Mouse (Mus musculus) ovary, postnatal 10 days (tissue): ENCODE data around the gene Elf1.
"Not testable (repeated sequence)": the region's sequence is repeated elsewhere in the genome, so short reads cannot be mapped to it uniquely, and the experiment has no call there.

Source experiments
- DNase-seq: peaks from one replicate; pipeline ENCODE4 v3.0.0; 2022; ENCODE audit warnings: low spot score

Gene Elf1

DNA sequence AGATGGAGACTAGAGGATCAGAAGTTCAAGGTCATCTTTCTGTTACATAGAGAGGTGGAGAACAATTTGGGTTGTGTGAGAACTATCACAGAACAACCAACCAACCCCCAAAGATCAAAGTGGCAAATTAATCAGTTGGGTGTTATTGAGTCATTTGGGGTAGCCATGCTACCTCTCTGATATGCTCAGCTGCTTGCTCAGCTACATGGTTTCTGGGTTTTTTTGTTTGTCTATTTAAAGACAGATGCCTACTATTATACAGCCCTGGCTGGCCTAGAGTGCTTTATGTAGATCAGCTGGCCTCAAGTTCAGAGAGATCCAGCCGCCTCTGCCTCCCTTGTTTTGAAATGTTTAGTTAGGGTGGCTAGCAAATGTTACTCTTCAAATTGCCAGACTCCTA, 40.1 kb downstream of the Elf1 start:
- no peak for DNase-seq

- DNase-seq = no peak
Observed at GRCm38 (mm10) chr14:79521471-79522117, 40.6 kb downstream of the Elf1 start.

DNA sequence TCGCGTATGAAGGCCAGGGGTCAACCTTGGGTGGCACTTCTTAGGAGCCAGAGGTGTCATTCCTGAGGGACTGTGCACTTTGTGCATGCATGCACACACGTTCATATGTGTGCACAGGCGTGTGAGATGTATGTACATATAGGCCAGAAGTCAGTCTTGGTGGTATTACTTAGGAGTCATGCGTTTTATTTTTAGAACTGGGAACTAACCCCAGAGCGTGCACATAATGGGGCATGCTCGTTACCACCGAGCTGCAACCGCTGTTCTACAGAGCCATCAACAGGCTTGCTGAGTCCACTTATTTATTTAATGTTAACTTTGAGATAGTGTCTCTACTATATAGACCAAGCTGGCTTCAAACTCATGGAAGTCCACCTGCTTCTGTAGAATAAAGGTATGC, 41.4 kb downstream of the Elf1 start:
- no peak for DNase-seq

DNA sequence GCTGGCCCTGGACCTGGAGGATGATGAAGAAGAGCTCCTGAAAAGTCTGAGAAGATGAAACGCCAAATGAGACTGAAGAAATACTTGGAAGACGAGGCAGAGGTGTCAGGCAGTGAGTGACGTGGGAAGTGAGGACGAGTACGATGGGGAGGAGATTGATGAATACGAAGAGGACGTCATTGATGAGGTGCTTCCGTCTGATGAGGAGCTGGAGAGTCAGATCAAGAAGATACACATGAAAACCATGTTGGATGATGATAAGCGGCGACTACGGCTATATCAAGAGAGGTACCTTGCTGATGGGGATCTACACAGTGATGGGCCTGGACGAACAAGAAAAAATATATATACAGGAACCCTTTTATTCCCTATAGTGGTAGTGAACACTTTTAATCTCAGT, 45.1 kb downstream of the Elf1 start:
- not testable (repeated sequence) for DNase-seq

GRCm38 (mm10) chr14:79527704-79528103, 46.7 kb downstream of the Elf1 start:
- no peak for DNase-seq

GRCm38 (mm10) chr14:79529581-79530554, 48.9 kb downstream of the Elf1 start:
- no peak for DNase-seq

DNA sequence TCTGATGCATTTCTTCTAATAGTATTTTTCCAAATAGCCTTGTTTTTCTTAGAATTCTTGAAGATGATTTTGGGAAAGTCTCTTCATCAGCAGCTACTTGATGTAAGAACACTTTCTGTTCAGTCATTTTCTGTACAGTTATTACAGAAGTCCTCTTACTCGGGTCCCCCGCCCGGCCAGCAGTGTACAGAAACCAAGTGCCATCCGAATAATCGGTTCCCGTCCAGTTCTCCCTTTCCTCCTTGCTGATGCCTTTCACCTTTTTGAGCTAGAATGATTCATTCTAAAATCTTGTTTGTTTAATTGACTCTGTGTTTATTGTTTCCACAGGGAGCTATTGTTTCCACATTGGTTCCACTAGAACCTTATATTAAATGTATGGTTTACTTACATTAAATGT, 49.8 kb downstream of the Elf1 start:
- no peak for DNase-seq

- DNase-seq = no peak
Observed at GRCm38 (mm10) chr14:79532036-79532776, 51.2 kb downstream of the Elf1 start.

- no peak for DNase-seq
Observed at GRCm38 (mm10) chr14:79533350-79533749, 52.4 kb downstream of the Elf1 start.

DNA sequence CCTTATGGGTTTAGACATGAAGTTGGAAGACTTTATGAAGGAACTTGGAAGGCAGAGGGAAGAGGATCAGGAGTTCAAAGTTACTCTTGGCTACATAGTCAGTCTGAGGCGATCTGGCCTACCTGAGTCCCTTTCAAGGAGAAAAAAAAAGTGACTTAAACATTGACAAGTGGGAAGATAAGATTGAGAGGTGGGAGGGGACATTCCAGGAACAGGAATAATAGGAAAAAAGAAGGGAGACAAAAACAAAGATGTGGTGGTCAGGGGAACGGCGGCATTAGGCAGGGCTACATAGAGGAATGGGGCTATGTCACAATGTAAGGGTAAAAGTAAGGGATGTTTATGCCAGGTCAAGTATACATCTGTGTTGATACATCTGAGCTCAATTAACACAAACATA, 53.2 kb downstream of the Elf1 start:
- DNase-seq = no peak

DNA sequence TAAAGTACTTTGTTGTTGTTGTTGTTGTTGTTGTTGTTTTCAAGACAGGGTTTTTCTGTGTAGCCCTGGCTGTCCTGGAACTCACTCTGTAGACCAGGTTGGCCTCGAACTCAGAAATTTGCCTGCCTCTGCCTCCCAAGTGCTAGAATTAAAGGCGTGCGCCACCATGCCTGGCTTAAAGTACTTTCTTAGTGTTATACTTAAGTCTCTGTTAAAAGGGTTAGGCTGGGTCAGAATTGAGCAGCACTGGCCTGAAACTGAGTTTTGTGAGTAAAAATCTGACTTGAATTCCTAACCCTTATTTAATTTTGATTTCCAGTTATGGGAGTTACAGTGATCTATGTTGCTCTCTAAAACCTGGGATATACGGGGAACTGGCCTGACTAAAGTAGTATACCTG, 53.7 kb downstream of the Elf1 start:
- not testable (repeated sequence) for DNase-seq

- no peak for DNase-seq
Observed at GRCm38 (mm10) chr14:79535318-79535717, 54.3 kb downstream of the Elf1 start.

- no peak for DNase-seq
Observed at GRCm38 (mm10) chr14:79536011-79536410, 55.0 kb downstream of the Elf1 start.

- no peak for DNase-seq
Observed at GRCm38 (mm10) chr14:79536837-79537236, 55.8 kb downstream of the Elf1 start.

DNA sequence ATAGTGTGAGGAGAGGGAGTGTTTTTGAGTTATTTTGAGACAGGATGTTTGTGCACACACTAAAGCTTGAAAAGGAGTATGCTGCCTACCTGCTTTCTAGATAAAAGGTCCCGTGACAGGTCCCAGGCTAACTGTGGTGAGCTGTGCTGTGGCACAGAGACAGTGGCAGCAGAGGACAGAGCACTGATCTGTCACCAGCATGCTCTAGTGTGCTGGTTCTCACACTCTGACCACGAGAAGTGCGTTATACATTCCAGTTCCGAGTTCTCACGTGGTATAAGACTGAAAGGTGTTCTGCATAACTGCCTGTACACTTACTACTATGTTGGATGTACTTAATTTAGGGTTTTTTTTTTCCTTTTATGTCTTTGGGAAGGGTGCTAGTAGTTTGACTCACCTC, 56.5 kb downstream of the Elf1 start:
- no peak for DNase-seq

DNA sequence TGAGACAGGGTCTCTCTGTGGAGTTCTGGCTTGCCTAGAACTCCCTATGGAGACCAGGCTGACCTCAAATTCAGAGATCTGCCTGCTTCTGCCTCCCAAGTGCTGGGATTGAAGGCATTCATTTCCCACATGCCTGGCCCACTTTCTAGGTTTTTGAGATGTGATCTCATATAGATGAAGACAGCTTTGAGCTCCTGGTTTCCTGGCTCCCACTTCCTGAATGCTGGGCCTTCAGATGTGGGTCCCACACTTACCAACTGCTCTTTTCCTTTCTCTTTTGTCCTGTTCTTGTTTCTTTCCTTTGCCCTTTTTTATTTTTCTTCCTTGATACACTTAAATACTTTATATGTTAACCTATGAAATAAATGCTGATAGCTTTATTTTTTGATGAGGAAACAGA, 56.9 kb downstream of the Elf1 start:
- no peak for DNase-seq

DNA sequence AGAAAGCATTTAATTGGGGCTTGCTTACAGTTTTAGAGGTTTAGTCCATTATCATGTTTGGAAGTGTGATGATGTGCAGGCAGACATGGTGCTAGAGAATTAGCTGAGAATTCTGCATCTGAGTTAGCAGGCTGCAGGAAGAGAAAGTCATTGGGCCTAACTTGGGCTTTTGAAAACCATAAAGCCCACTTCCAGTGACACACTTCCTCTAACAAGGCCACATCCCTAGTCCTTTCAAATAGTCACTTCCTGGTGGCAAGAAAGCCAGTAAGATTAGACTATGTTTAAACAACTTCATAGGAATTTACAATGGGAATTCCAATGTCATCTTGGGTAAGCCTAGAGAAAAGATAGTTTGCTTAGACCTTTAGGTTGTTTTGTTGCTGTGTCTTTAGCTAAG, 60.6 kb downstream of the Elf1 start:
- no peak for DNase-seq

GRCm38 (mm10) chr14:79549343-79549742, 68.3 kb downstream of the Elf1 start:
- DNase-seq = no peak

GRCm38 (mm10) chr14:79551929-79552328, 70.9 kb downstream of the Elf1 start:
- DNase-seq = no peak

DNA sequence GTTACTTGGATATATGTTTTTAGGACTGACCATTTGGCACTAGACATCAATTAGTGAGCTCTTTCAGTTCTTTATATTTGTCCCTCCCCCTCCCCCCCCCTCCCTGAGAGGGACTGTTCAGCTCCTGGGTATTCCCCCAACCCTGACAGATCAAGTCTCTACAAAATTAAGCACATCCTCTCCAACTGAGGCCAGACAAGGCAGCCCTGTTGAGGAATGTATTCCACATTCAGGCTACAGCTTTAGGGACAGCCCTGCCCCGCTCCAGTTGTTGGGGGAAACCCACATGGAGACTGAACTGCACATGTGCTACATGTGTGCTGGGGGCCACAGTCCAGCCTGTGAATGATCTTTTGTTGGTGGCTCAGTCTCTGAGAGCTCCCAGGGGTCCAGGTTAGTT, 71.9 kb downstream of the Elf1 start:
- no peak for DNase-seq

DNA sequence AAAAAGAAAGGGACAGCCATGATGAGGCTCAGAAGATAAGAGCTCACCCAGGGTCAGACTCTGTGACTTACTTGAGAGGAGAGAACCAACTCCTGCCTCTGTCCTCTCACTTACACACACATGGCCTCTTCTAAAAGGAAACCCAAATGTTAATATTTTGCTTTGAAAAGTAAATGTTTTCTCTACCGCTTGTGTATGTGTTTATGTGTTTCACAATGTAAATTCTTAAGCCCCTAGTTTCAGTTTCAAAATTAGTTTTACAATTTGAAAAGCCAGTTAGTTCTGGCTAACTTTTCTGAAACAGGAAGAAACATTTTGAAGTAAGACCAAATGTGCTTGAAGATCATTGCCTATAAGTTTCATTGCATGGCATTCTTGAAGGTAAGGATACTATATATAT, 76.8 kb downstream of the Elf1 start:
- no peak for DNase-seq

- no peak for DNase-seq
Observed at GRCm38 (mm10) chr14:79562745-79563144, 81.8 kb downstream of the Elf1 start.

DNA sequence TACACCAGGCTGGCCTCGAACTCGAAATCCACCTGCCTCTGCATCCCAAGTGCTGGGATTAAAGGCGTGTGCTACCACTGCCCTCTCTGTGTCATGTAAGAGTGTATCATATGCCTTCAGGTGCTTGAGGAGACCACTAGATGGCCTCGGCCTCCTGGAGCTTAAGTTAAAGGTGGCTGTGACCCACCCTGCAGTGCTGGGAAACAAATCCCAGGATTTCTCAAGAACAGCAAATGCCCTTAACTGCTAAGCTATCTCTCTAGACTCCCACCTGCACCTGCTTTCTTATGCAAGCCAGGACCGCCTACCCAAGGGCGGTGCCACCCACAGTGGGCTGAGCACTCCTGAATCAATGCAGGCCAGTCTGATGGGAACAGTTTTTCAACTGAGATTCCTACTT, 83.8 kb downstream of the Elf1 start:
- no peak for DNase-seq
